Mouse (Mus musculus) limb, embryonic 13.5 days (tissue): Measurements from ENCODE around the gene Trpm3. TPM values are rescaled to one million over a fixed set of nuclear protein-coding genes. Genes with fewer than 3 reads are reported as not detected.

Experiments used
- ATAC-seq: fragments of 200-750 bp; cut with Nextera tagmentation; 2 replicates; pipeline ENCODE4 v1.8.0; 2017; ENCODE audit warnings: low read depth, moderate number of reproducible peaks, moderate TSS enrichment; ENCODE audit not compliant: low FRiP score
- H3K27ac ChIP-seq: fragments of 300-500 bp; sonication (generic); 2 replicates; pipeline ENCODE4 v1.5.1; 2015; ENCODE audit warnings: inconsistent platforms, mild to moderate bottlenecking, moderate library complexity
- H3K27me3 ChIP-seq: fragments of 300-500 bp; sonication (generic); 2 replicates; pipeline ENCODE4 v1.6.1; 2015; ENCODE audit warnings: mild to moderate bottlenecking, inconsistent platforms
- H3K36me3 ChIP-seq: fragments of 300-500 bp; sonication (generic); 2 replicates; pipeline ENCODE4 v1.6.1; 2015; ENCODE audit warnings: inconsistent platforms, mild to moderate bottlenecking, moderate library complexity
- H3K4me1 ChIP-seq: fragments of 300-500 bp; sonication (generic); 2 replicates; pipeline ENCODE4 v1.6.1; 2015; ENCODE audit warnings: inconsistent platforms
- H3K4me2 ChIP-seq: fragments of 300-500 bp; sonication (generic); replicated peaks from 2 replicates; pipeline ENCODE4 v1.6.1; 2015; ENCODE audit warnings: inconsistent platforms, mild to moderate bottlenecking, moderate library complexity
- H3K4me3 ChIP-seq: fragments of 300-500 bp; sonication (generic); 2 replicates; pipeline ENCODE4 v1.5.1; 2015; ENCODE audit warnings: moderate library complexity, mild to moderate bottlenecking, inconsistent platforms
- H3K9ac ChIP-seq: fragments of 300-500 bp; sonication (generic); 2 replicates; pipeline ENCODE4 v1.6.1; 2015; ENCODE audit warnings: mild to moderate bottlenecking, inconsistent platforms
- H3K9me3 ChIP-seq: fragments of 300-500 bp; sonication (generic); 2 replicates; pipeline ENCODE4 v1.6.1; 2016; ENCODE audit warnings: inconsistent platforms
- WGBS: fragments of 180-500 bp; shearing (Covaris S2); methylation state at CpG from one replicate; pipeline ENCODE4 v1.1.7; 2015; 5-methylcytosine and 5-hydroxymethylcytosine counted together
- polyA plus RNA-seq: library from polyadenylated mRNA; unstranded; fragments of >200 nt; fragmentation: Nextera tagmentation; extraction: Ambion mirVana; gene quantifications from 2 replicates; pipeline ENCODE4 v1.2.1, GENCODE M21; 2015

The Trpm3 gene
- polyA plus RNA-seq, 1 experiment from 2014 or later, result 6.3 TPM

- no peak for ATAC-seq
- Histone ChIP-seq H3K4me3 (no peak overlapping the region), H3K9me3 (no peaks in the 10 kb centered on the region), H3K27me3 (no peaks in the 10 kb centered on the region), H3K36me3 (no peaks in the 10 kb centered on the region), H3K4me1 (no peaks in the 10 kb centered on the region; the same call in 1 of the 2 replicates), H3K9ac (no peak overlapping the region), H3K4me2 (no peak overlapping the region), H3K27ac (no peak overlapping the region)
Measured at GRCm38 (mm10) chr19:22730971-22731370, 592.1 kb downstream of the Trpm3 start.

DNA sequence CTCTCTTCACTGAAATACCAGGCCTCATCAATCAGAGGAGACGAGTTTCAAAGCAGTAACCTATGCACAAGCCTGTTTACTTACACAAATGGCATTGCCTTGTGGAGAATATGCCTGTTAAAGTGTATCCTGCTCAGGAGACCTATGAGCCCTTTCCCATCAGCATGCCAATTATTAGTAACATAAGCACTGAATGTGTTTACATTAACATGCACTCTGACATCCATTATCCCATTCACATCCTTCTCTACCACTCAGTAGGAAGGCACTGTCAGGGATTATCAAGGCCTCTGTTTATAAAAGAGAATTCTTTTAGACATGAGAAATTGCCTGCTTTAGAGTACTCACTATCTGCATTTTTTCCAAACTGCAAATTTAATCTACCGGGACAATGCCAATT, 598.0 kb downstream of the Trpm3 start:
- Histone ChIP-seq H3K9me3 (no peaks in the 10 kb centered on the region), H3K4me1 (no peaks in the 10 kb centered on the region), H3K27ac (no peak overlapping the region), H3K36me3 (no peaks in the 10 kb centered on the region), H3K4me3 (no peak overlapping the region), H3K9ac (no peak overlapping the region), H3K27me3 (no peaks in the 10 kb centered on the region), H3K4me2 (no peak overlapping the region)
- ATAC-seq, result no peak
- WGBS, result 61% methylated on average over 2 of the region's 2 CpGs

DNA sequence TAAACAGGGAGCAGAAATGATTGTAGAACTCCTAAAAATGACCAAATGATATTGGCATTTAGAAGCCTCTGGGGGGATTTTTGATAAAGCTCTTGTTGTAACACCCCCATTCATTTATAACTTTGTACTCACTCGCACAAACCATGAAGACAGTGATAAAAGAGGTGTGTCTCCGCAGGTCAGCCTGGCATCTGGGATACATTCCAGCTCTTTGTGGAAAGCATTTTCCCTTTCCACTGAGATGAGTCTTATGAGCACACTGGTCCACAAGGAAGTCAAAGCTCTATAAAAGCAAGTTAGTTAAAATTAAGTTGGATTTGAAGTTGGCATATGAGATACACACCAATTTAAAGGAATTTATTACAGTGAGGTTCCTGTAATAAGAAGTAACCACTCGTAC, 600.4 kb downstream of the Trpm3 start:
- 67% methylated on average over 3 of the region's 3 CpGs for WGBS
- Histone ChIP-seq H3K27ac (no peak overlapping the region), H3K36me3 (no peaks in the 10 kb centered on the region), H3K4me1 (no peaks in the 10 kb centered on the region), H3K9me3 (no peaks in the 10 kb centered on the region), H3K9ac (no peak overlapping the region), H3K4me2 (no peak overlapping the region), H3K27me3 (no peaks in the 10 kb centered on the region), H3K4me3 (no peak overlapping the region)
- ATAC-seq, result no peak

- Histone ChIP-seq H3K27me3 (no peaks in the 10 kb centered on the region), H3K4me2 (peak overlapping the region; percentile 42), H3K9ac (no peak overlapping the region), H3K36me3 (no peaks in the 10 kb centered on the region), H3K9me3 (no peaks in the 10 kb centered on the region), H3K27ac (no peak overlapping the region), H3K4me3 (no peak overlapping the region), H3K4me1 (peaks cover 8% of the 10 kb centered on the region)
- peak; percentile 61 for ATAC-seq
- WGBS, result 25% methylated on average over 13 of the region's 13 CpGs
Measured at GRCm38 (mm10) chr19:22753311-22753809, 614.5 kb downstream of the Trpm3 start.

DNA sequence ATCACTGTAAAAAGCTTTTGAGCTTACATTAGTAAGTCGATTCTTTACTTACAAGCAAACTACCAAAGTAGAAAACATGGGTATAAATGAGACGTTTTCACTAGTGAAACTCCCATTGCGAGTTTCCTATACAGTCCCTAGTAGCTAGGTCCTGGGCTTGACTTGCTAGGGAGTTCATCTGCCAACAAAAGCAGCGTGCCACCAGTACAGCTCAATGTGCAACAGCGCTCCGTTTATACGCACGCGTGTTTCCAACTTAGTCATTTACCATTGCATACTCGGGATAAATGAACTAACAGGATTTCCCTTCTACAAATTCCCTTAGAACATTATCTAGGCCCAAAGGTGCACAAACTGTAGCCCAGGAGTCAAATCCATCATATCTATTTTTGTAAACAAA, 615.2 kb downstream of the Trpm3 start:
- ATAC-seq, result no peak
- H3K36me3 ChIP-seq, result no peaks in the 10 kb centered on the region
- H3K4me1 ChIP-seq, result peaks cover 8% of the 10 kb centered on the region
- H3K4me3 ChIP-seq, result no peak overlapping the region
- H3K27ac ChIP-seq, result no peak overlapping the region
- 80% methylated on average over 10 of the region's 10 CpGs for WGBS
- no peak overlapping the region for H3K4me2 ChIP-seq
- no peak overlapping the region for H3K9ac ChIP-seq
- H3K27me3 ChIP-seq, result no peaks in the 10 kb centered on the region
- H3K9me3 ChIP-seq, result no peaks in the 10 kb centered on the region

DNA sequence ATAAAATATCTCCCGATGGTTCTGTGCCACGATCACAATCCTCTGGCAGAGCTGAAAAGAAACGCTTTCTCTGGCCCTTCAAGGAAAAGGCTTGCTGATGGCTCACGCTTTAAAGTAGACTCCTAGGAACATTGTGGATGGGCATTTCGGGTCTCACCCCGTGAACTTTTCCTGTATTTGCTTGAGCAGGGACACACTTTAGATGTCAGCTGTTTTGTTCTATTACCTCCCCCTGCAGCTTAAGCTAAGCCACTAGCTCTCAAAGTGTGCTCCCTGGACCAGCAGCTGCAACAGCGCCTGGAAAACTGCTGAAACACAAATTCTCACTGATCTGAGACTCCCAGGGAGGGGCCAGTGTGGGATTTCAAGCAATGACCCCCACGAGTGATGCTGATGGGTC, 615.7 kb downstream of the Trpm3 start:
- no peak overlapping the region for H3K4me2 ChIP-seq
- H3K36me3 ChIP-seq, result no peaks in the 10 kb centered on the region
- no peak overlapping the region for H3K27ac ChIP-seq
- 77% methylated on average over 8 of the region's 8 CpGs for WGBS
- no peaks in the 10 kb centered on the region for H3K27me3 ChIP-seq
- peak; percentile 48; the same call in 1 of the 2 replicates for ATAC-seq
- no peaks in the 10 kb centered on the region for H3K9me3 ChIP-seq
- H3K9ac ChIP-seq, result no peak overlapping the region
- no peak overlapping the region for H3K4me3 ChIP-seq
- H3K4me1 ChIP-seq, result peaks cover 8% of the 10 kb centered on the region

DNA sequence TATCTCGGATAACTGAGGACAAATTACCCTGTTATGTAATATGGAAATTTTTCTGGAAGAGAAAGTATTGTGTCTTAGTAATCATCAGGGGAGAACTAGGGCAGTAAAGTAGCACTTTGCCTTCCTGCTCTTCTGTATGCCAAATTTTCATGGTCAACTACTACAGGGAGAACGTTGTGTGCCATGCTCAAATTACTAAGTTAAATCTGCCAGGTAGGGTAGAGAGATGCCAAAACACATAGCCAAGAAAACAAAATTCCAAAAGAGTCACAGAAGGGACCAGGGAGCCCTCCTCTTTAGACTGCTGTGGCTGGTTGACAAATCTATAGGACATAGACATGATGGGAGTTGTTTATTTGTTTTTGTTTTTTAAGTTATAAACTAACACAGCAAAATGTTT, 619.6 kb downstream of the Trpm3 start:
- ATAC-seq, result no peak
- 88% methylated on average over 2 of the region's 2 CpGs for WGBS

GRCm38 (mm10) chr19:22768242-22768641, 629.4 kb downstream of the Trpm3 start:
- H3K9ac ChIP-seq, result no peak overlapping the region

More for the DNA sequence above, 619.6 kb downstream of the Trpm3 start:
- Histone ChIP-seq H3K27me3 (no peaks in the 10 kb centered on the region), H3K27ac (no peak overlapping the region), H3K4me2 (no peak overlapping the region), H3K36me3 (no peaks in the 10 kb centered on the region), H3K4me1 (peaks cover 4% of the 10 kb centered on the region), H3K9ac (no peak overlapping the region), H3K4me3 (no peak overlapping the region), H3K9me3 (no peaks in the 10 kb centered on the region)

GRCm38 (mm10) chr19:22775191-22775695, 636.4 kb downstream of the Trpm3 start:
- Histone ChIP-seq H3K9ac (no peak overlapping the region), H3K27me3 (no peaks in the 10 kb centered on the region), H3K36me3 (no peaks in the 10 kb centered on the region), H3K4me2 (no peak overlapping the region), H3K27ac (no peak overlapping the region), H3K4me3 (no peak overlapping the region), H3K9me3 (no peaks in the 10 kb centered on the region), H3K4me1 (no peaks in the 10 kb centered on the region)
- ATAC-seq, result no peak
- 96% methylated on average over 3 of the region's 3 CpGs for WGBS

More at GRCm38 (mm10) chr19:22768242-22768641, 629.4 kb downstream of the Trpm3 start:
- 54% methylated on average over 3 of the region's 3 CpGs for WGBS
- Histone ChIP-seq H3K9me3 (no peaks in the 10 kb centered on the region), H3K4me2 (no peak overlapping the region), H3K27ac (no peak overlapping the region), H3K27me3 (no peaks in the 10 kb centered on the region), H3K4me3 (no peak overlapping the region), H3K36me3 (no peaks in the 10 kb centered on the region), H3K4me1 (no peaks in the 10 kb centered on the region)
- no peak for ATAC-seq

- H3K4me2 ChIP-seq, result no peak overlapping the region
- no peaks in the 10 kb centered on the region for H3K36me3 ChIP-seq
- 79% methylated on average over 7 of the region's 7 CpGs for WGBS
- ATAC-seq, result no peak
- no peak overlapping the region for H3K9ac ChIP-seq
- H3K4me3 ChIP-seq, result no peak overlapping the region
- H3K4me1 ChIP-seq, result no peaks in the 10 kb centered on the region
- no peaks in the 10 kb centered on the region for H3K27me3 ChIP-seq
- H3K9me3 ChIP-seq, result no peaks in the 10 kb centered on the region
- H3K27ac ChIP-seq, result no peak overlapping the region
Measured at GRCm38 (mm10) chr19:22780192-22780843, 641.5 kb downstream of the Trpm3 start.

- H3K27me3 ChIP-seq, result no peaks in the 10 kb centered on the region
- no peaks in the 10 kb centered on the region for H3K9me3 ChIP-seq
- H3K4me1 ChIP-seq, result no peaks in the 10 kb centered on the region
- no peaks in the 10 kb centered on the region for H3K36me3 ChIP-seq
- H3K27ac ChIP-seq, result no peak overlapping the region
- no peak for ATAC-seq
- no peak overlapping the region for H3K4me2 ChIP-seq
- H3K9ac ChIP-seq, result no peak overlapping the region
- no peak overlapping the region for H3K4me3 ChIP-seq
Measured at GRCm38 (mm10) chr19:22781579-22781978, 642.7 kb downstream of the Trpm3 start.

DNA sequence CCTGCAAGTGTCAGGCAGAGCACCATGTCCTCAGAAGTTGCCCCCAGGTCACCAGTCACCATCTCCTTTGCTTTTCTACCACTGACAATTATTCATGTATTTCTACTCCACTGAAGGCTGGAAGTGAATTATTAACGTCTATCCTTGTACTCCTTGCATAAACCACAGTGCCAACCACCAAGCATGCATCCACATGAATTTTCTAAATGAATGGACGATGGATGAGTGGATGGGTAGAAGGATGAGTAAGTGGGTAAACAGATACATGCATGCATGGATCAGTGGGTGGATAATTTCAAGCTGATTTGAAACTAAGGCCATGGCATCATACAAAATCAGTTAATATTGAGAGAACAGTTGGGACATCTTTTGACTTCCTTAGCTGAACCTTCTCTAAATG, 644.9 kb downstream of the Trpm3 start:
- H3K4me1 ChIP-seq, result no peaks in the 10 kb centered on the region
- H3K9me3 ChIP-seq, result no peaks in the 10 kb centered on the region
- no peak for ATAC-seq
- H3K4me2 ChIP-seq, result no peak overlapping the region
- H3K27me3 ChIP-seq, result no peaks in the 10 kb centered on the region
- no peak overlapping the region for H3K4me3 ChIP-seq
- H3K36me3 ChIP-seq, result no peaks in the 10 kb centered on the region
- H3K9ac ChIP-seq, result no peak overlapping the region
- H3K27ac ChIP-seq, result no peak overlapping the region
- WGBS, result 82% methylated on average over 2 of the region's 2 CpGs

- WGBS, result 88% methylated on average over 3 of the region's 3 CpGs
- Histone ChIP-seq H3K4me3 (no peak overlapping the region), H3K4me2 (no peak overlapping the region), H3K9me3 (no peaks in the 10 kb centered on the region), H3K36me3 (no peaks in the 10 kb centered on the region), H3K4me1 (no peaks in the 10 kb centered on the region), H3K27me3 (no peaks in the 10 kb centered on the region), H3K27ac (no peak overlapping the region), H3K9ac (no peak overlapping the region)
- no peak for ATAC-seq
Measured at GRCm38 (mm10) chr19:22789753-22790152, 650.9 kb downstream of the Trpm3 start.
